Mouse (Mus musculus): ENCODE measurements around the gene Ttyh3. TPM values are rescaled to one million over a fixed set of nuclear protein-coding genes. Genes with fewer than 3 reads are reported as not detected.

Gene Ttyh3
- polyA plus RNA-seq, 1 experiment = 139 TPM

DNA sequence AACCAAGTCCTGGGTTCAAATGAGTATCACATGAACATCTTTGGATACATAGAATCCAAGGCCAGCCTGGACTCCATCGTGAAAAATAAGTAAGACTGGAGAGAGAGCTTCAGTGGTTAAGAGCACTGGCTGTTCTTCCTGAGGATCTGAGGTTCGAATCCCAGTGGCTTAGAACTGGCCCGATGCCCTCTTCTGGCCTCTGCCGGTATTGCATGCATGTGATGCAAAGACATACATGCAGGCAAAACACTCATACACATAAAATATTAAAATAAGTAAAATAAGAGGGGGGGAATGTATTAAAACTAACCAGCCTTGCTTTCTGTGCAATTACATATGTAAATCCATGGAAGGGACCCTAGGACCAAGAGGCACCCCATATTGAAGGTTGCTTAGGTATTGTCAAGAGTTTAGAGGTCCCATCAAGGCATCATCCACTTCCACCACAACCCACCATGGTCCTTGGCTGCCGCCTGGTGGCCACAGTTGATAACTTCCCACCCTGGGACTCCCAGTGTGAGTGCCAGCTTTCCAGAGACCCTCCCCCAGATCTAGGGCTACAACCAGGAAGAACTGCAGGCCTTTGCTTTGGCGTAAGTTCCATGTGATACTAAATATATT lies 29.6 kb downstream of the Ttyh3 start:
- peaks cover 29% of the 10 kb centered on the region for H3K4me1 ChIP-seq (replicated peaks; ENCODE audit: control insufficient read depth, insufficient read depth, low read length)
- no peak overlapping the region for H3K4me3 ChIP-seq (ENCODE audit: control insufficient read depth, insufficient read depth, low read length)
- H3K27ac ChIP-seq (ENCODE audit: control insufficient read depth, insufficient read depth, low read length) = no peak overlapping the region
- TF ChIP-seq POLR2A (IDR thresholded peaks at IDR 0.05; ENCODE audit: control insufficient read depth, extremely low read depth, insufficient read depth, low read length, poor library complexity) (no peak), CTCF (IDR thresholded peaks at IDR 0.05; ENCODE audit: borderline replicate concordance, control insufficient read depth, extremely low read depth, insufficient read depth, low read length, poor library complexity) (peak; percentile 85)
- H3K36me3 ChIP-seq (ENCODE audit: control insufficient read depth, insufficient read depth, low read length) = 0 out of 2 replicates have a peak, but pooled peaks cover 2% of the 10 kb centered on the region
- DNase-seq = peak; percentile 85
- H3K27me3 ChIP-seq (ENCODE audit: control insufficient read depth, insufficient read depth, low read length) = no peaks in the 10 kb centered on the region
- WGBS = 16% methylated on average over 6 of the region's 6 CpGs

GRCm38 (mm10) chr5:140617714-140618113 lies 31.1 kb downstream of the Ttyh3 start:
- 3% methylated on average over 5 of the region's 5 CpGs for WGBS
- Histone ChIP-seq H3K27me3 (ENCODE audit: control insufficient read depth, insufficient read depth, low read length) (no peaks in the 10 kb centered on the region), H3K27ac (ENCODE audit: control insufficient read depth, insufficient read depth, low read length) (peak overlapping the region; percentile 72), H3K4me1 (replicated peaks; ENCODE audit: control insufficient read depth, insufficient read depth, low read length) (peaks cover 29% of the 10 kb centered on the region), H3K36me3 (ENCODE audit: control insufficient read depth, insufficient read depth, low read length) (no peaks in the 10 kb centered on the region), H3K4me3 (ENCODE audit: control insufficient read depth, insufficient read depth, low read length) (no peak overlapping the region)
- TF ChIP-seq CTCF (IDR thresholded peaks at IDR 0.05; ENCODE audit: borderline replicate concordance, control insufficient read depth, extremely low read depth, insufficient read depth, low read length, poor library complexity) = no peak
- TF ChIP-seq POLR2A (IDR thresholded peaks at IDR 0.05; ENCODE audit: control insufficient read depth, extremely low read depth, insufficient read depth, low read length, poor library complexity) = no peak
- DNase-seq = peak; percentile 75

DNA sequence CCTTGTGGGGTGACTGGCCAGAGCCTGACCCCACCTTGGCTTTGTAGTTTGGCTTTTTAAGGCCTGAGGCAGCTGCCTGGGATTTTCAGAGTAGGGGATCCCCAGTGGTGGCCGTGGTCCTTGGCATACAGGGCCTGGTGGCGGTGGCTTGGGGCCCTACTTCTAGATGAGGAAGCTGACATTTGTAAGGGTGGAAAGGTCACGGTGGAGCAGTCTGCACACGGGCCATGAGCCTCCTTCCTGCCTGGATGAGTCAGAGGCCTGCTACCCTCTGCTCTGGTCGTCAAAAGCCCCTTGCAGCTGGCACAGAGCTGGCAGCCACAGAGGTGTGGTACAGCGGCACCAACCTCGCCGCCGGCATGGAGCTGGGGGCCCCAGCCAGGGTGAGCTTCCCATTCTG lies 32.1 kb downstream of the Ttyh3 start:
- H3K4me3 ChIP-seq (ENCODE audit: control insufficient read depth, insufficient read depth, low read length) = no peak overlapping the region
- 15% methylated on average over 9 of the region's 9 CpGs for WGBS
- H3K4me1 ChIP-seq (replicated peaks; ENCODE audit: control insufficient read depth, insufficient read depth, low read length) = peaks cover 29% of the 10 kb centered on the region
- H3K36me3 ChIP-seq (ENCODE audit: control insufficient read depth, insufficient read depth, low read length) = no peaks in the 10 kb centered on the region
- peak overlapping the region; percentile 47 for H3K27ac ChIP-seq (ENCODE audit: control insufficient read depth, insufficient read depth, low read length)
- DNase-seq = peak; percentile 41
- no peak for TF ChIP-seq CTCF (IDR thresholded peaks at IDR 0.05; ENCODE audit: borderline replicate concordance, control insufficient read depth, extremely low read depth, insufficient read depth, low read length, poor library complexity)
- TF ChIP-seq POLR2A (IDR thresholded peaks at IDR 0.05; ENCODE audit: control insufficient read depth, extremely low read depth, insufficient read depth, low read length, poor library complexity) = no peak
- H3K27me3 ChIP-seq (ENCODE audit: control insufficient read depth, insufficient read depth, low read length) = no peaks in the 10 kb centered on the region

DNA sequence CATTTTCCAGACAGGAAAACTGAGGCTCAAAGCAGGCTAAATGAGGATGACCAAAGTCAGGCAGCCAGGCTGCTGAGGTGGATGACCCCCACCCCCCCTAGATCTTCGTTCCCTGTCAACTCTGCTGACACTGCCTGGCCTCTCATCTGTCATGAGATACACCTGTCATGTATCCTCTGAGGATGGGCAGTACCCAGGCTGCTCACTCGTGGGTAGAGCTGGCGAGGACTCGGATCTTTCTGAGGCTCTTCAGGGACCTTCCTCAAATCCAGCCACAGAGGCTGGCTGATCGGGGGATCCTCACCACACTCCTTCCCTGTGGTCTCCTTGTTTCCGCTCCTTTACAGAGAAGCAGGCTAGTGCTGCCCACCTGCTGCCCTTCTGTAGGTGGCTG lies 32.7 kb downstream of the Ttyh3 start:
- DNase-seq = no peak
- H3K27ac ChIP-seq (ENCODE audit: control insufficient read depth, insufficient read depth, low read length) = peak overlapping the region; percentile 47
- H3K4me3 ChIP-seq (ENCODE audit: control insufficient read depth, insufficient read depth, low read length) = no peak overlapping the region
- no peaks in the 10 kb centered on the region for H3K36me3 ChIP-seq (ENCODE audit: control insufficient read depth, insufficient read depth, low read length)
- 45% methylated on average over 6 of the region's 6 CpGs for WGBS
- peaks cover 35% of the 10 kb centered on the region for H3K4me1 ChIP-seq (replicated peaks; ENCODE audit: control insufficient read depth, insufficient read depth, low read length)
- TF ChIP-seq POLR2A (IDR thresholded peaks at IDR 0.05; ENCODE audit: control insufficient read depth, extremely low read depth, insufficient read depth, low read length, poor library complexity) (no peak), CTCF (IDR thresholded peaks at IDR 0.05; ENCODE audit: borderline replicate concordance, control insufficient read depth, extremely low read depth, insufficient read depth, low read length, poor library complexity) (no peak)
- no peaks in the 10 kb centered on the region for H3K27me3 ChIP-seq (ENCODE audit: control insufficient read depth, insufficient read depth, low read length)

- Histone ChIP-seq H3K4me3 (ENCODE audit: control insufficient read depth, insufficient read depth, low read length) (no peak overlapping the region), H3K27me3 (ENCODE audit: control insufficient read depth, insufficient read depth, low read length) (no peaks in the 10 kb centered on the region), H3K27ac (ENCODE audit: control insufficient read depth, insufficient read depth, low read length) (no peak overlapping the region), H3K4me1 (replicated peaks; ENCODE audit: control insufficient read depth, insufficient read depth, low read length) (peaks cover 39% of the 10 kb centered on the region), H3K36me3 (ENCODE audit: control insufficient read depth, insufficient read depth, low read length) (no peaks in the 10 kb centered on the region)
- no peak for TF ChIP-seq CTCF (IDR thresholded peaks at IDR 0.05; ENCODE audit: borderline replicate concordance, control insufficient read depth, extremely low read depth, insufficient read depth, low read length, poor library complexity)
- no peak for TF ChIP-seq POLR2A (IDR thresholded peaks at IDR 0.05; ENCODE audit: control insufficient read depth, extremely low read depth, insufficient read depth, low read length, poor library complexity)
- 75% methylated on average over 10 of the region's 10 CpGs for WGBS
- no peak for DNase-seq
Observed at GRCm38 (mm10) chr5:140615321-140616109, 33.3 kb downstream of the Ttyh3 start.

- WGBS = 94% methylated on average over 4 of the region's 4 CpGs
- Histone ChIP-seq H3K4me3 (ENCODE audit: control insufficient read depth, insufficient read depth, low read length) (no peak overlapping the region), H3K4me1 (replicated peaks; ENCODE audit: control insufficient read depth, insufficient read depth, low read length) (peaks cover 46% of the 10 kb centered on the region), H3K27ac (ENCODE audit: control insufficient read depth, insufficient read depth, low read length) (no peak overlapping the region), H3K27me3 (ENCODE audit: control insufficient read depth, insufficient read depth, low read length) (no peaks in the 10 kb centered on the region), H3K36me3 (ENCODE audit: control insufficient read depth, insufficient read depth, low read length) (no peaks in the 10 kb centered on the region)
- DNase-seq = no peak
- no peak for TF ChIP-seq CTCF (IDR thresholded peaks at IDR 0.05; ENCODE audit: borderline replicate concordance, control insufficient read depth, extremely low read depth, insufficient read depth, low read length, poor library complexity)
- TF ChIP-seq POLR2A (IDR thresholded peaks at IDR 0.05; ENCODE audit: control insufficient read depth, extremely low read depth, insufficient read depth, low read length, poor library complexity) = no peak
Observed at GRCm38 (mm10) chr5:140614837-140615236, 34.0 kb downstream of the Ttyh3 start.

All from thymus, adult 2 months (tissue).